Mouse (Mus musculus) kidney, postnatal 36 days (tissue): ENCODE results near the gene Dnajb7.
A peak's percentile ranks its signal among the peaks of the same experiment; 100 is the strongest.

ENCODE experiments used
- DNase-seq, 2 experiments: peaks; one replicate each; pipeline ENCODE4 v3.0.0; 2021 to 2022; ENCODE audit warnings: mixed read lengths in 2 of 2

Dnajb7 gene

DNA sequence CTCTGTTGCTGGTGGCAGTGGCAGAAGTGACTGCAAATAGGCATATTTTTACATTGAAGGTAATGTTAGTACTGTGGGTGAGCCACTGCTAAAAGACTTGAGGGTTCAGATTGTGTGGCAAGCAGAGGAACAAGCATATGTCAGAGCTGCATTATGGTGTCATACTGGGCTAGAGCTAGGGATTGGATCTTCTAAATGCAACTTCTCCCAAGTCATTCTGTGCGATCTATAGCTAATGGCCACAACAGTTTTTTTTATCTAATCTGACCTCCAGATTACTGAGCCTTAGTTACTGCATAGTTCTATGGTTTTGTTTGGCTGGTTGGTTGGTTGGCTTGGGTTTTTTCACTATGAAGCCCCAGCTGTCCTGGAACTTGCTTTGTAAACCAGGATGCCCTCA, at the start of gene Dnajb7:
Gene Dnajb7 (minus strand): TSS at position 101 of the 400 bp plus-strand sequence.
- DNase-seq: no peak

DNA sequence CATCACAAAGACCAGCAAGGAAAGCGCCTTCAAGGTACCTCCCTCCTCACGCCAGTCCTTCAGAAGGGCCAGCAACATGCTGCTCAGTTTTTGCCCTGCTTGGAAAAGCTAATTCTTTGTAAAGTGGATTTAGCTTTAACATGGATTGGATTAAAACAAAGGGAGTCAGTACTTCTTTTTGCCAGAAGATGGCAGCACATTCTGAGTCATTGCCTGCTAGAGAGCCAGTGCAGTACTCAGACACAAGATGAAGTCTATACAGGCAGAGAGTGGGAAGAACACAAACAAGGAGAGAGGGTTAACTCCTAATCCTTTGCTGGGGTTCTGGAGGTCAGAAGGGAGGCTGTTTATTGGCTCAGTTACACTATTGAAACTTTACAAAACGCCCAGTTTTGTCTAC, 40.4 kb upstream of the Dnajb7 start:
- peak; percentile 76 to 79 for DNase-seq

DNA sequence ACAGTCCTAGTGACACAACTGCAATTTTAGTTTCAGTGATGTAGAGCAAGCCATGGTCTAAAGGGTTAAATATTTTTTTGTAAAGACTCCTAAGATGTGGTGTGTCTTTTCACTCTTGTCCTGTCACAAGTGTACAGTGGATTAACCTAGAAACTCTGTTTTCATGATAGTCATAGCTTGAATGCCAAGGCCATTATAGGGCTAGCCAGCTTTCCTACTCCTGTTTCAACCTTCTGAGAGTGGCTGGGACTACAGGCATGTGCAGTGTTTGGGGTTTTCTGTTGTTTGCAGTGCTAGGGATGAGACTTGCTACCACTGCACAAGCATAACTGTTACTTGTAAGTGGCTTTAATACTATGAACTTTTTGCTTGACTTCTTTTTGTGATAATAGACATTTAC, 31.1 kb upstream of the Dnajb7 start:
- DNase-seq: no peak

DNA sequence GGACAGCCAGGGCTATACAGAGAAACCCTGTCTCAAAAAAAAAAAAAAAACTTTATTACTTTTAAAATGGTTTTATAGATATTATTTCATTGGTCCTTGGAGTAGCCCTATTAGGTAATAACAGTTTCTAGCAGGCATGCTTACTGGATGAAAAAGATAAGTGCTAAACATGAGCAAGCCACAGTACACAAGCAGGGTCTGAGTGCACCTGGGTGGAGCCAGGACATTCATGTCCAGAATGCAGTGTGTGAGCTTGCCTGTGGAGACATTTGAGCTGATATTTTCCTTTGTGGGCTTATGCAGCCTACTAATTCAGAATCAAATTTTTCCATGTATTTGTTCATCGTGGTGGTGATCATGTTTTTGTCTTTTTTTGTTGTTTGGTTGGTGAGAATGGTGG, 30.2 kb upstream of the Dnajb7 start:
- no peak for DNase-seq

DNA sequence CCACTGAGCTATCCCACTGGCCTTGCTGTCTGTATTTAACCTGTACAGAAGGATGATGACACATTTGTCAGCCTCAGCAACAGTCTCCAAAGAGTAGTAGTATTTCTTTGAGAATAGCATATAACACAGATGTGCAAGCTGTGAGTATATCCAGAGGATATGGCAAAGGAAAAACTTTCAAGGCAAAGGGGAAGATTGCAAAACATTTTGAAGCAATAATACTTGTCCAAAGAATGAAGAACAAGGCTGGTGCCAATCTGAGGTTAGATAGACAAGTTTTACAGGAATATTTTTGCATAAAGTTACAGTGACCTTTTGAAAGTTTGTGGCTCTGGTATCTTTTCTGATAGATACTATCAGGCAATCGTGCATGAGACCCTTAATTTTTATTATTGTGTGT, 23.1 kb upstream of the Dnajb7 start:
- DNase-seq: no peak

DNA sequence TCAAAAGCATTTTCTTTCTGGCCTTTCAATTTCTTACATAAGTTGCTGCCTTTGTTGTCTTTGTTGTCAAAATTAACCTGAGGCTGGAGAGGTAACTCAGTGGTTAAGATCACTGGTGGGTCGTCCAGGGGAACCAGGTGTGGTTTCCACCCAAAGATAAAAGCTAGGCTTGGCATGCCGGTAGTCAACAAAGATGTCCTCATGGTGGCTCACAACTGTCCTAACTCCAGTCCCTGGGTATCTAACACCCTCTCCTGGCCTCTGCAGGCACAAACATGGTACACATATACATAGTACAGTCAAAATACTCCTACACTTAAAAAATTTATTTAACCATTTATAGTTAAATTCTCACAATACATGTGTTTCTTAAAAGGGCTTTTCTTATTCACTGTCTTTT, 19.8 kb upstream of the Dnajb7 start:
- no peak for DNase-seq

DNA sequence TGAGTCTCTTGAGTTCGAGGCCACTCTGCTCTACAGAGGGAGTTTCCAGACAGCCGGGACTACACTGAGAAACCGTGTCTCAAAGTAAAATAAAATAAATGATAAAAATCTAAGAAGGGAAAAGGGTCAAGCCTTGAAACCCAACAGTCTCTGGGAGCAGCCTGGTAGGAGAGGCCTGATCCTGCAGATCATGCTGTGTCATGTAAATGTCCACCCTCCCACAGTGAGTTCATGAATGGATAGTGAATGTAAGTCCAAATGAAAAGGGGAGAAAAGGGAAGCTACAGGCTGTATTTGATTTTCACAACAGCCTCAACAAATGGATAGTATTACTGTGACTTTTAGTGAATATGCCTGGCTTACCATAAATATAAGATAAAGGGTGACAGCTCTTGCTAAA, 17.2 kb upstream of the Dnajb7 start:
- DNase-seq: no peak

DNA sequence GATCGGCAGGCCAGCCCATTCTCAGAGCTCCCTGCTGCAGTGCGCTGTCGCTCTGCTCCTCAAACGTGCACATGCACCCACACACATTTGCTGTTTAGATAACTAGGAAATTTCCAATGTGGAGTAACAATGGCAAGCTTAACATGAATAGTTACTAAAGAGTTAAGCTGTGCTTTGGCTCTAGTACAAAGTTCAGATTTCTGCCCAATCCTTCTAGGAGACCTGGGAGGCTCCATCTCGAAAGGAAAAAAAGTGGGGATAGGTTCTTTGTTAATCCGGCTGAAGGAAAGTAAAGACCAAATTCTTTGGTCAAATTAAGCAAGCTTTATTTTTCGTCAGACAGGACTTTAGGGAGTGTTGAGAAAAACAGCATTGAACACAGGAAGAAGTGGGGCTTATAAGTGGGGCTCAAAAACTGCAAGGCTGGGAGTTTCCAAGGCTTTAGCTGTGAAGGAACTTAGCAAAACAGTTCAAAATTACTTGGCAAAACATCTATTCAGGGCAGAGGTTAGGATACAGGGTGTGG, 14.1 kb upstream of the Dnajb7 start:
- peak; percentile 17 to 44 for DNase-seq

DNA sequence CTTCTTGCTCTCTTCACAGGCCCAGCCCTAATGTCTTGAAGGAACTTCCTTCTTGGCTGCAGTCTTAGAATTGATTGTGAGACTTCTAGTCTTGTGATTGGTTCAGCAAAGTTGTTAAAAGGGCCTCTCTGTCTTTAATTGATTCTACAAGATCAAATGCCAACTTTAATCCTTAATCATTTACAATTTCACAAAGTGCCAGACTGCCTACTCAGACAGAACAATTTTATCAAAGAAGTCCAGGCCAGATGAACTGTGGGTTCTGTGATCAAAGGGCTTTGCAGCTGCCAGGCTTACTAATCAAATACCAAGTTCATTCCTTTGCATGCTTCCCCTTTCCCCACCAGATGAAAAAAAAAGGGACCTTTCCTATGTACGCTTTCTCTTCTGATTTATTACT, 13.4 kb upstream of the Dnajb7 start:
- peak; percentile 35 to 71 for DNase-seq

DNA sequence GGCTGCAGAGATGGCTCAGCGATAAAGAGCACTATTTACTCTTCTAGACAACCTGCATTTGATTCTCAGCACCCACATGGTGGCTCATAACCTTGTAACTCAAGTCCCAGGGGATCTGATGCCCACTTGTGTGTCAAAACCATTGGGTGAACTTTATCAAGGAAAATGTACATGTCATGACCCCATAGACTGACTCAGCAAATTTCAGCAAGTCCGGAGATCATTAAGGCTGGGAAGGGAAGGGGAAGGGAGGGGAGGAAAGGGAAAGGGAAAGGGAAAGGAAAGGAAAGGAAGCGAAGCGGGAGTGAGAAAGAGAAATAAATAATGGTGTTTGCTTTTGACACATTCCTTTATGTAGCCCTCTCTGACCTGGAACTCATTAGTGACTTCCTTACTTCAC, 10.0 kb upstream of the Dnajb7 start:
- DNase-seq: no peak

DNA sequence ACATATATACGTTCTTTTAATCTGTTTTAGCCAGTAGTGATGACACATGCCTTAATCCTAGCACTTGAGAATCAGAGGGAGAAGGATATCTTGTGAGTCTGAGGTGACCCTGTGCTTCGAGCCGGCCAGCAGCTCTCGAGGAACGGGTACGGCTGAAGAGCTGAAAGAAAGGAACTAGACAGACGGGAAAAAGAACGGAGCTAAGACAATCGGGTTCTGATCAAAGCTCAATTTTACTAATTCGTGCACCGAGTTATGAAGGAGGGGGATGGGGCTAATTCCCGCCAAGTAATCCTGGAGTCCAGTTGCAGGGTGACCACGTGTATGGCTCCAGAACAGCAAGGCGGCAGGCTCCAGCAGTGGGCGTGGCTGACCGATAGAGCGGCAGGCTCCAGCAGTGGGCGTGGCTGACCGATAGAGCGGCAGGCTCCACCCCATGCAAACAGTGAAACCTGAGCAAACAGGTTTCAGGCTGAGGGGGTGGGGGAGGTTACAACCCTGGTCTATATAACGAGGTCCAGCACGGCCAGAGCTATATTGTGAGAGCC, 8.7 kb upstream of the Dnajb7 start:
- peak; percentile 84 to 86 for DNase-seq

DNA sequence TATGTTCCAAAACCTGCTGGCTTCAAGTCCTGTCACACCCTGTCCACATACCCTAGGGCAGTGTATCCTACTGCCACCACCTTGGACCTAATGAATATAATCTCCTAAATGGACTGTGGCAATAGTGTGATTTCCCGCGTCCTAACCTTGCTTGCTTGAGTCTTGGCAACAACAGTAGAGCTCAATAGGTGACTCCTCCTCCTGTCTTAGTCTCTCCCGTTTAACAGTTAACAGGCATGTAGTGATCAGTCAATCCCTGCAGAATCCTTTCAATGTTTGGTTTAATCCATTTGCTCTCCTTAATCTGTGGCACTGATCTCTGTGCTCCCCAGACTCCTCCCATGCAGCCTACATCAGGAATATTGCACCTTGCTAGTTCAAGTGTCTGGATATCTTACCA, 3.1 kb downstream of the Dnajb7 start:
- no peak for DNase-seq

DNA sequence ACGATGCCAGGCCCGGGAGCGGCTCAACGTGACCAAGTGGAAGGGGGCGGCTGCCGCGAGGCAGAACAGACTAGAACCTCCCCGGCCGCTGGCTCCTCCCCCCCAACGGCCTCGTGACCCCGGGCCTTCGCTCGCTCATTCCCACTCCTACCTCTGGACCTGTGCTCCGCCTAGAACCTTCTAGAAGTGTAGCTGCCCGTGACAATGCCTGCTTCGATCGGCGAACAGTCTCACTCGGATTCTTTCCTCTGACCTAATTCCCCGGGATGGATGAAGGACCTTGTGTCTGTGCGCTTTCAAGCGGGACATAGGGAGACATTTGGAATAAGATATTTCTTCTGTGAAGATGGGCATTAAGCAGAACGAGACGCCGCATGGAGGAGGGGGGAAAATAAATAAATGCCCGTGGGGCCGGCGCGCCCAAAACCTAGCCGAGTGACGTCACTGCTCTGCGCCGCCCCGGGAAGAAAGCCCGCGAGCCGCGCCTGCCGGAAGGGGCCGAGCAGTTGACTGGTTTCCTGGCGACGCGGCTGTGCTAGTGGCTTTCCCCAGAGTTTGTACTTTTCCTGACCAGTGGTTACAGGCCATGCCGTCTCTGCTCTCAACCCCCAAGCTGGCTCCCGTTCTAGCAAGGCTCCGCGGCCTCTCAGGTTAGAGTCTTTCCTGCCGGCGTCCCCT, 8.3 kb downstream of the Dnajb7 start, which contains the start of the genes St13 and Xpnpep3:
Gene St13 (minus strand): TSS at position 440 of the 678 bp plus-strand sequence.
Gene Xpnpep3 (plus strand): TSS at position 501 of the 678 bp plus-strand sequence.
- DNase-seq: peak; percentile 98 to 99

DNA sequence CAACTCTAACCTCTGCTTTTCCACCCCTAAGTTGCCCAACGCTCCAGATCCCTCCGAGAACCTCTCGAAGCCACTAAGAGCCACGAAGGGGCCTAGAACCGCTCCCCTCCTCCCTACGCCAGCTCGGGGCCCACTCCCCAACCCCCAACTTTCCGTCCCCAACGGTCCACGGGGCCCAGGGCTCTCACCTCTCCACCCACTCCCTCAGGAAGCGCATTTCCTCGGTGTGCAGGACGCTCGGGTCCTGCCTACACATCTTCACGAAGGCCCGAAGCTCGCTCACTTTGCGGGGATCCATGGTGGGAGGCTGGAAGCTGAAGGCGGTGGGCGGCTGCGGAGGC, 8.8 kb downstream of the Dnajb7 start:
- DNase-seq: no peak

DNA sequence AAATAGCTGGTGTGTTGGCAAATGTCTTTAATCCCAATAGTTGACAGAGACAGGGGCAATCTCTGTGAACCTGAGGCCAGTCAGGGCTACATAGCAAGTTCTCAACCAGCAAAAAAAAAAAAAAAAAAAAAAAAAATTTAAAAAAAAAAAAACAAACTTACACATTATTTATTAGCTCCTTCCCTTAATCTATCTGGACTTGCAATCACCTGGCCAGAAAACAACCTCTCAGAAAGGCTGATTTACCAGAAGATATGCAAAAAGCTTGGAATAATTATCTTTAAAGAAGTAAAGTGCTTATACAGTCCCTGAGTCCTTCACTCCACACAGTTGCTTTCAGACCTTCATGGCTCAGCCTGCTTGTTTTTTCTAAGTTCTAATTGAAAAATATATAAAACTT, 9.9 kb downstream of the Dnajb7 start:
- no peak for DNase-seq

DNA sequence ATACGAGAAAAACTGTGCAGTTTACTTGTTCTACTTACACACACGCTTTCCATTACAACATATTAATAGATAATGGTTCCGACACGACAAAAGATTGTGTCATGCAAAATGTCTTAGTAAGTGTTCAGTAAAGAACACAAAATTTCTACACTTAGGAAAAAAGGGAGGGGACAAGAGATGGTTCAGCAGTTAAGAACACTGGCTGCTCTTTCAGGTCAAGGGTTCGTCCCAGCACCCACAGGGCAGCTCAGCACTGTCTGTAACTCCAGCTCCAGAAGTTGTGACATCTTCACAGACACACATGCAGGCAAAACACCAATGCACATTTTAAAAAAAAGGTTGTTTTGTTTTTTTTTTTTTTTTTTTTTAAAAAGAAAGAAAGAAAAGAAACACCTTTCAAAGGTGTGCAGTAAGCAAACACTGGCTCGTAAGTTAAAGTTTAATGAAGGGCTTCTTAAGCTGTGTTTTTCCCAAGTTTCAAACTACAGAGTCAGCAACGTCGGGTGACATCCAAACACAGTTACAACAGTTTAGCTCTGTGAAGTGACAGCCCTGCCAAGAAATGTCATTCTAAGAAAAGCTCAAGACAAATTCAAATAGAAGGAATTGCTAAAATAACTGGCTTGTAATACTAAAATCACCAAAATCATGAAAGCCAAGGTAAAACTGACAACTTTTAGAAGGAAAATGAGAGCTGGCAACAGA, 13.7 kb downstream of the Dnajb7 start:
- DNase-seq: peak; percentile 58 to 73

DNA sequence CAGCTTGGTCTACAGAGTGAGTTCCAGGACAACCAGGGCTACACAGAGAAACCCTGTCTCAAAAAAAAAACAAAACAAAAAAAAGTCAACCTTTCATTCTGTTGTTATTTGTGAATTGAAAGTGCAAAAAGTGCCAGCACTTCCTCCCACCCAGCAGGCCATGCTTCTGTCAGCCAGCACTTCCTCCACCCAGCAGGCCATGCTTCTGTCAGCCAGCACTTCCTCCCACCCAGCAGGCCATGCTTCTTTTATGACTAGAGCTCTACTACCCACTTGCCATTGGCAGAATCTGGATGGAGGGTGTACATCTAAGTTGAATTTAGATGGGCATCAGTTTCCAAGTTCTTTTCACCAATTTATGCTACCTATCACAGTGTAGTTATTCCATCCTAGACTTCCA, 15.1 kb downstream of the Dnajb7 start:
- DNase-seq: peak in 1 of 2 experiments; percentile 29

DNA sequence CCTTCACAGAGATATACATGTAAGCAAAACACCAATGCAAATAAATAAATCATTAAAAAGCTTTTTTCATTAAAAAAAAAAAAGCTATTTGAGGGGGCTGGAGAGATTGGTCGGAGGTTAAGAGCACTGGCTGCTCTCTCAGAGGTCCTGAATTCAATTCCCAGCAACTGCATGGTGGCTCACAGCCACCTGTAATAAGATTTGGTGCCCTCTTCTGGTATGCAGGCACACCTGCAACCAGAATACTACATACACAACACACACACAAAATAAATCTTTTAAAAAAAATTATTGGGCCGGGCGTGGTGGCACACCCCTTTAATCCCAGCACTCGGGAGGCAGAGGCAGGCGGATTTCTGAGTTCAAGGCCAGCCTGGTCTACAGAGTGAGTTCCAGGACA, 21.8 kb downstream of the Dnajb7 start:
- no peak for DNase-seq

DNA sequence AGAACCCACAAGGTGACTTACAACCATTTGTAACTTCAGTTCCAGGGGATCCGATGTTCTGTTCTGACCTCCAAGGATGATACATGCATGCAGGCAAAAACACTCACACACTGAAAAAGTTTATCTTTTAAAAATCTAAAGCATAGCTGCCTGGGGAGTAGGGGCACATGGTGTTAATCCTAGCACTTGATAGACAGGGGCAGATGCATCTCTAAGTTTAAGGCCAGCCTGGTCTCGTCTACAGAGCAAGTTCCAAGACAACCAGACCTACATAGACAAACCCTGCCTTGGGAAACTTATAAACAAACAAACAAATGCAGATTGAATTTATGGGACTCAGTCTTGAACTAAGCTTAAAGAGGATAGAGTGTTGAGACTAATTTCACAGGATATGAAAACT, 29.3 kb downstream of the Dnajb7 start:
- no peak for DNase-seq

DNA sequence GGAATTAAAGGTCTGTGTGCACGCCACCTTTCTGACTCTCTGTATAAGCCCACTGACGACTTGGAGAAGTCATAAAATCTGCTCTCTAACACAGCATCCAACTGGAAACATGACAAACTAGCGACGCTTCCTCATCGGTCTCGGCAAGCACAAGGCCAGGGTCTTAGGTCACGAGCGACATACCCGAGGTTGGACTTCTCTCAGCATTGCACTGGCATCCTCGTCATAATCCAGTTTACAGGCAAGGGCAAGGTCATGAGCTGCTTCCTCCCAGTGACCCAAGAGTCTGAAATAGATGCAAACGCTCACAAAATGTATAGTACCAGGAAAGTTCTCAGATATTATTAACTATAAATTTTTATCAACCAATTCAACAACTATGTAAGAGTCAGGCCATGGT, 33.5 kb downstream of the Dnajb7 start:
- no peak for DNase-seq

DNA sequence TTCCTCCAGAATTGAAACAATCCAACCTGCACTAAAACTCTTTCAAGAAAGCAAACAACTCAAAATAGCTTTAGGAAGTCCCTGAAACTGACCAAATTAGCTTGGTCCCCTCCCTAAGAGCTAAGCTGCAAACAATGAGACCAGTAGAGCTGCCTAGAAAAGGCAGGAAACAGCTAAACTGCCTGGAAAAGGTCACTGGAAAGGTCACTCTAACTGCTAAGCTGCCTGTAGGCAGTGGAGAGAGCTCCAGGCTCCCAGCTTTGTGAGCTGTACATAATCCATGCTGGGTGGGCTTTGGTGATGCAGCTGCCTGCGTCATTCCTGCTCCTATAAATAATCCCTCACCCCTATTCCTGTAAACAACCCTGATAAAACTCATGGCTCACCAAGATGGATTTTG, 37.7 kb downstream of the Dnajb7 start:
- no peak for DNase-seq

DNA sequence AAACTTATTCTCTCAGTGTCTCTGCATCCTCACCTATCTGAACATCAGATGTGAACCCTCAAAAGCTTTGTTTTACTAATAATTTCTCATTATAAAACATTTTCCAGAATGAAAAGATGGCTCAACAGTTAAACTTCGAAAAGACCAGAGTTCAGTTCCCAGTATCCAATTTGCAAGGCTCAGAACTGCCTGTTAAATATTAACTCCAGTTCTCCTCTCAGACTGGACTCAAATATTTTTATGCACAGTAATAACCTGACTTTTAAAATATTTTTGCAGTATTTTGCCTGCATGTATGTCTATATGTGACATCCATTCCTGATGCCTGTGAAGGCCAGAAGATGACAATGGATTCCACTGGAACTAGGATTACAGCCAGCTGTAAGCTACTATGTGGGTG, 39.5 kb downstream of the Dnajb7 start:
- no peak for DNase-seq

DNA sequence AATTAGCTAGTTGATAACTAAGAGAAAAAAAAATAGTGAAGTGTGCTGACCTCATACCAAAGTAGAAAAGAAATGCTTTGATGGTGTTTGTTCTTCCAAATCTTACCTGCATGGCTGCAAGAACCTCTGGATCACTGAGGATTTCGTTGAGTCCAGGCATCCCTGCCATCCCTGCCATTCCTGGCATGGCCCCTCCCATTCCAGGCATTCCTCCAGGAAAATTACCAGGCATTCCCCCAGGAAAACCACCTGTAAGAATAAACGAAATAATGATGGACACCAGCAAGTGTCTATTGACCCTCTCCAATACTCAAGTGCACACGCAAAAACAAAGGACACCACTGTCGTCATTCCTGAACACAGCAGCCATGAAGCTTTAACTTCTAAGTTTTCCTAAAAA, 41.9 kb downstream of the Dnajb7 start:
- peak in 1 of 2 experiments; percentile 49 for DNase-seq

DNA sequence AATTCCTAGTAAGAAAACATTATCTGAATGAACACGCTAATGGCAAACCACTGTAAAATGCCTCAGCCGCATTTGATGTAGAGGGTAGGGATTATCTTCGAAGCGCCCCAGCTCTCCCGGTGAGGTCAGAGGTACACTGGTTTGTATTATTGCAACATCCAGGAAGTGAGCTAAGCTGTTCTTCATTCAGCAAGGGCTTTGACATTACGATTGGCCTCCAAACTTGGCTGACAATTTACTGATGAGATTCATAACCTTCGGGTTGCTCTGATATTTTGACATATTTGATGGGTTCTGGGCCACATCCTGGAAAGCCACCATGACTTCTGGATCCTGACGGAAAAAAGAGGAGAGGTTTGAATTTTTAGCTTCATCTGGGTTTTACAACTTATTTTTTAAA, 42.9 kb downstream of the Dnajb7 start:
- peak in 1 of 2 experiments; percentile 56 for DNase-seq
